Mouse (Mus musculus) intestine, embryonic 16.5 days (tissue): ENCODE measurements around the gene Faf1. TPM values are rescaled to one million over a fixed set of nuclear protein-coding genes. Genes with fewer than 3 reads are reported as not detected.

ENCODE experiments used
- ATAC-seq: fragments of 200-750 bp; cut with Nextera tagmentation; 2 replicates; pipeline ENCODE4 v1.8.0; 2017; ENCODE audit warnings: moderate TSS enrichment, moderate library complexity
- H3K27ac ChIP-seq: fragments of 300-500 bp; sonication (generic); 2 replicates; pipeline ENCODE4 v1.5.1; 2014; ENCODE audit warnings: mild to moderate bottlenecking, low read length
- H3K27me3 ChIP-seq: fragments of 300-500 bp; sonication (generic); replicated peaks from 2 replicates; pipeline ENCODE4 v1.6.1; 2014; ENCODE audit warnings: low read length, control low read depth, mixed read lengths; ENCODE audit not compliant: control insufficient read depth, insufficient read depth
- H3K36me3 ChIP-seq: fragments of 300-500 bp; sonication (generic); 2 replicates; pipeline ENCODE4 v1.6.1; 2014; ENCODE audit warnings: low read length, control low read depth; ENCODE audit not compliant: control insufficient read depth, insufficient read depth
- H3K4me1 ChIP-seq: fragments of 300-500 bp; sonication (generic); 2 replicates; pipeline ENCODE4 v1.6.1; 2014; ENCODE audit warnings: low read length, control low read depth, mixed read lengths; ENCODE audit not compliant: control insufficient read depth, insufficient read depth
- H3K4me2 ChIP-seq: fragments of 300-500 bp; sonication (generic); 2 replicates; pipeline ENCODE4 v1.6.1; 2014; ENCODE audit warnings: low read depth, low read length, control low read depth
- H3K4me3 ChIP-seq: fragments of 300-500 bp; sonication (generic); 2 replicates; pipeline ENCODE4 v1.5.1; 2014; ENCODE audit warnings: mild to moderate bottlenecking, low read length
- H3K9ac ChIP-seq: fragments of 300-500 bp; sonication (generic); 2 replicates; pipeline ENCODE4 v1.6.1; 2014; ENCODE audit warnings: low read depth, low read length
- H3K9me3 ChIP-seq: fragments of 300-500 bp; sonication (generic); 2 replicates; pipeline ENCODE4 v1.6.1; 2016; ENCODE audit warnings: low read length, control low read depth; ENCODE audit not compliant: control insufficient read depth
- WGBS: fragments of 180-500 bp; shearing (Covaris S2); extraction: QIAGEN DNeasy Blood & Tissue Kit; methylation state at CpG from one replicate; pipeline ENCODE4 v1.1.7; 2014; 5-methylcytosine and 5-hydroxymethylcytosine counted together
- polyA plus RNA-seq: library from polyadenylated mRNA; unstranded; fragments of >200 nt; fragmentation: Nextera tagmentation; extraction: Ambion mirVana; gene quantifications from 2 replicates; pipeline ENCODE4 v1.2.1, GENCODE M21; 2015

Gene Faf1
- polyA plus RNA-seq, 1 experiment from 2014 or later = 12.2 TPM

DNA sequence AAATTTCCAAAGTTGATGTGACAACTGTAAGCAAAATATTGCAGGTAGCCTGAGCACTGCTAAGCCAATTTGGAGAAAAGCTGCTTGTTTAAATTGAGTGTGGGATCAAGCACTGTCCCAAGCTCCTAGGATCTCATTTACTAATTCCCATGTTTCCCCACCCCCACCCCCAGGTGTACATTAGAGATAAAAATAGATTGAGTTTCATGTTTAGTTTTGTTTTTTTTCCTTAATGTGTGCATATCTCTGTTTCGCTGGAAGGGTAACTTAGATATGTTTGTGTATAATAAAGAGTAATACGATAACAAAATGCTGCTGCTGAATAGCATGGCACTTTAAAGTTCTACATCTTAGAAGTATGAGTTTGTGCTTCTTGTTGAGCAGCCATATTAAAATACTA lies 116.7 kb downstream of the Faf1 start:
- no peaks in the 10 kb centered on the region for H3K36me3 ChIP-seq
- no peak overlapping the region for H3K4me2 ChIP-seq
- H3K27ac ChIP-seq = no peak overlapping the region
- H3K9me3 ChIP-seq = no peaks in the 10 kb centered on the region
- no peak overlapping the region for H3K9ac ChIP-seq
- no peak overlapping the region for H3K4me3 ChIP-seq
- WGBS = 82% methylated on average over 2 of the region's 2 CpGs
- no peaks in the 10 kb centered on the region for H3K4me1 ChIP-seq
- H3K27me3 ChIP-seq = no peaks in the 10 kb centered on the region
- ATAC-seq = no peak

DNA sequence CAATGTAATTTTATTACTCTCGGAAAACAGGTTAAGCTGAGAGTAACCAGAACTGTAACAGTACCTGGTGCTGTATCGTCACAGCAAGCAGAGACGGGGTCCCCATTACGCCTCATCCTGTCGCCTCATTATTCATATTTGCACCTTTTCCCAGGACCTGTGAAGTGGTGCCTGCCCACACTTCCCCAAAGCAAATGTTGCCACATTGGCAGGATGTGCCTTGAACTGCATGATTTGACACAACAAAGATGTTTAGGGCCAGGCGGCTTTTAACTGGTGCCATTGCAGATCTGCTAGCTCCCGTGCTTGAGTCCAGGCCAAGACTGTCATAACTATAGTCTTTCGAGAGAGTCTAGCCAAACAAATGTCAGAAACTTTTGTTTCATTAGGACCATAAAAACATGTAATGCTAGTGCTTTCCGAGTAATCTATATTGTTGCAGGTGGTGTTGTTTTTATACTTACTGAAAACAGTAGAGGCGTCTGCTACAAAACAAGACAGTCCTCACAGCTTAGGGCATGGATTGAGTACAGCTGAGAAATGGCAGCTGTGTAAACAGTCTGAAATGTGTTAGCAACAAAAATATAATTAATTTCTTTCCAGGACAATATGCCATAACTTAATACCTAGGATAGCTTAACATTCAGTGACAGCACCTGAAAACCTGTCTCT lies 121.3 kb downstream of the Faf1 start:
- Histone ChIP-seq H3K9ac (no peak overlapping the region), H3K4me3 (no peak overlapping the region), H3K4me1 (no peaks in the 10 kb centered on the region), H3K9me3 (no peaks in the 10 kb centered on the region), H3K27ac (no peak overlapping the region), H3K4me2 (no peak overlapping the region), H3K36me3 (no peaks in the 10 kb centered on the region), H3K27me3 (no peaks in the 10 kb centered on the region)
- 68% methylated on average over 10 of the region's 10 CpGs for WGBS
- no peak for ATAC-seq

DNA sequence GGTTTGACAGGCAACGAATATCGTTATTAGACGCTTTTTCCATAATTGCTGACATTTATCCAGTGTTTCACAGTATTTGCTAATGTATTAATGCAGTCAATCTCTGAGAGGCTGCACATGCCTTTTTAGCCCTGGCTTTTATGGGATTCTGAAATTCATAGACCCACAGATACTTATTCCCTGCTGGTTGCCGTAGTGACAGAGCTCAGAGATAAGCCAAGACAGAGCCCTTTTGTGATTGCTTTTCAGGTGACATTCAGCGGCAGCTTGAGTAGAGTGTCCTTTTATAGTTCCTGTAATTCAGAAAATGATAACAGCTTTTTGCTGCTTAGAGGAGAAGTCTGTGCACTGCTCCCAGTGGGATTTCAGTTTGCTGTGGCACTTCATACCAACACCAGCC lies 130.0 kb downstream of the Faf1 start:
- WGBS = 51% methylated on average over 5 of the region's 5 CpGs
- ATAC-seq = peak; percentile 74

DNA sequence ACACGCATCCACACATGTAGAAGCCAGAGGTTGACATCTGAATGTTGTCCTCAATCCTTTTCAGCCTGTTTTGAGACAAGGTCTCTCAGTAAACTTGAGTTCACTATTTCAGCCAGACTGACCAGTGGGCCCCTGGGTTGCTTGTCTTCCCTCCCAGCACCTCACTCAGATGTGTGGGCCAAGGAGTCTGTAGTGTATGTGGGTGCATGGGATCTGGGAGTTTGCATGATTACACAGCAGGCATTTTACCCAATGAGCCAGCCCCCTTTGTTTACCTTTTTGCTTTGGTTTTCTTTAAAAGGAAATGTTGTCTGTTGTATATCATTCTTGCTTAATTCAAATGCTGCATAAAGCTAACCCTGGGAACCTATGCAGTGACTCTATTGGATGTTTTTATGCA lies 138.8 kb downstream of the Faf1 start:
- Histone ChIP-seq H3K36me3 (no peaks in the 10 kb centered on the region), H3K4me2 (no peak overlapping the region), H3K27ac (no peak overlapping the region), H3K4me3 (no peak overlapping the region), H3K9me3 (no peaks in the 10 kb centered on the region), H3K9ac (no peak overlapping the region), H3K27me3 (no peaks in the 10 kb centered on the region), H3K4me1 (no peaks in the 10 kb centered on the region)
- no peak for ATAC-seq
- 85% methylated on average over 1 of the region's 1 CpGs for WGBS

More for the DNA sequence above, 130.0 kb downstream of the Faf1 start:
- Histone ChIP-seq H3K9ac (no peak overlapping the region), H3K4me1 (no peaks in the 10 kb centered on the region), H3K4me2 (no peak overlapping the region), H3K4me3 (no peak overlapping the region), H3K9me3 (no peaks in the 10 kb centered on the region), H3K27ac (no peak overlapping the region), H3K27me3 (no peaks in the 10 kb centered on the region), H3K36me3 (no peaks in the 10 kb centered on the region)

DNA sequence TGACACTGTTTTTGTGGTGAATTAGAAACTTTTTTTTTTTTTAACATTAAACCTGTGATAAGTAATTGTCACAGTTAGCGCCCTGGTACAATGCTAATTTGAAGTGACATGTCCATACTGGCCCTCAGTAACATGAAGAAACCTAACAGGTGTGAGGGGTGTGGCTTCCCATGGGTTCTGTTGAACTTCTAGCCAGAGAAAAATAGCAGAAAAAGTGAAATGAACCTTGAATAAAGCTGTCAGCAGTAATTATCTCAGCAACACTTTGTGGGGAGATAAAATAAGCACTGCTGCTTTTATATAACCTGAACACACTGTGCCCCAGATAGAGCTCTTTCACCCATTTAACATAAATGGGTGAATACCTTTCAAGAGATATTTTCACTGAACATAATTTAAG lies 139.2 kb downstream of the Faf1 start:
- no peak for ATAC-seq
- Histone ChIP-seq H3K9me3 (no peaks in the 10 kb centered on the region), H3K27ac (no peak overlapping the region), H3K27me3 (no peaks in the 10 kb centered on the region), H3K4me3 (no peak overlapping the region), H3K4me1 (no peaks in the 10 kb centered on the region), H3K36me3 (no peaks in the 10 kb centered on the region), H3K9ac (no peak overlapping the region), H3K4me2 (no peak overlapping the region)
- 87% methylated on average over 1 of the region's 1 CpGs for WGBS

DNA sequence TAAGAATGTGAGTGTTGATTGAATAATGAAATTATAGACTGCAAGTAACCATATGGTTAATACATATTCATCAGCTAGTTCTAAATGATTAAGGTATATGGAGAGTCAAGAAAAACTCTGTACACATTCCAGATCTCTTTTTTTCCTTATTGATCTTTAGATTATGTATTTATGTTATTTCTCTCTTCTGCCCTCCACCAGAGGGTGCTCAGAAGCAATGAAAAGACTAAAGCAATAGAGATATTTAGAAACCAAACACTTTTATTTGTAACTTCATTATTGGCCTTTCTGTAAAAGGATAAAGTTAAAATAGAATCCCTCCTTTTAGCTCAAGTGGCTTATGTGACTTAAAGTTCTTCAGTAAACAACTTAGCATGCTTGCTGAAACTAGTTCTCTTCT lies 143.1 kb downstream of the Faf1 start:
- no peaks in the 10 kb centered on the region for H3K36me3 ChIP-seq
- no peaks in the 10 kb centered on the region for H3K4me1 ChIP-seq
- no peak overlapping the region for H3K4me2 ChIP-seq
- H3K9me3 ChIP-seq = no peaks in the 10 kb centered on the region
- no peak for ATAC-seq
- H3K27ac ChIP-seq = no peak overlapping the region
- H3K9ac ChIP-seq = no peak overlapping the region
- no peaks in the 10 kb centered on the region for H3K27me3 ChIP-seq
- no peak overlapping the region for H3K4me3 ChIP-seq

DNA sequence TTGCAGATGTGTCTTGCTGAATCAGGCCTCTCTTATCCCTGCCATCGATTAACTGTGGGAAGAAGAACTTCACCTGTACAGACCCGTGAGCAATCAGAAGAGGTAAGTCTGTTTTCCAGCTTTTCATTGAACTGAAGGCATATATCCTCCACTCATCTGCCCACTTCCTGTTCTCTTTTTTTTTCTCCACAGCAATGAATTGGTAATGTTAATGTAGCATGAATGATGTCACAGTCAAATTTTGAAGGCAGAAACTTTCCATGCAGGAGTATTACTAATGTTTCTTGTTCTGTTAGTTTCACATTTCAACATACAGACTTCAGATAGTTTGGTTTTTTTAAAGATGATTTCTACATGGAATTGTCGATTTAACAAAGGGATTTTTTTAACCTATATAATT lies 153.4 kb downstream of the Faf1 start:
- no peaks in the 10 kb centered on the region for H3K27me3 ChIP-seq
- H3K36me3 ChIP-seq = peaks cover 3% of the 10 kb centered on the region; the same call in 1 of the 2 replicates
- no peak for ATAC-seq
- H3K4me1 ChIP-seq = no peaks in the 10 kb centered on the region
- no peak overlapping the region for H3K9ac ChIP-seq
- WGBS = 92% methylated on average over 3 of the region's 3 CpGs
- no peak overlapping the region for H3K27ac ChIP-seq
- no peak overlapping the region for H3K4me2 ChIP-seq
- no peaks in the 10 kb centered on the region for H3K9me3 ChIP-seq
- H3K4me3 ChIP-seq = no peak overlapping the region

DNA sequence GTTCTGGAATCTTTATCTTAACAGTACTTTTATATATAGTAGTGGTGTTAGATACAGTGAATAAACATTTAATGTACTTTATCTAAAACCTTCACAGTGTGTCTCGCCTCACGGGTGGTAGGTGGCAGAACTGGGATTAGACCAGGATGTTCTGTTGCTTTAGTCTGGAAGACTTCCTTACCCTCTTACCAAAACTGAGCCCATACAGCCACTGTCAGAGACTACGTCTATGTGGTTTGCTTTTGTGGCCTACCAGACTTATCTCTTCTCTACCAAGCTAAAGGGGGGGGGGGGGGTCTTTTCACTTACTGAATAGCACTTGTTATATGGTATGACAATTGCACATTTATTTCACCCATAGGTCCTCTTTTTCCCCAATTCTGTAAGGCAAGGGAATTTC lies 181.5 kb downstream of the Faf1 start:
- 89% methylated on average over 3 of the region's 3 CpGs for WGBS

DNA sequence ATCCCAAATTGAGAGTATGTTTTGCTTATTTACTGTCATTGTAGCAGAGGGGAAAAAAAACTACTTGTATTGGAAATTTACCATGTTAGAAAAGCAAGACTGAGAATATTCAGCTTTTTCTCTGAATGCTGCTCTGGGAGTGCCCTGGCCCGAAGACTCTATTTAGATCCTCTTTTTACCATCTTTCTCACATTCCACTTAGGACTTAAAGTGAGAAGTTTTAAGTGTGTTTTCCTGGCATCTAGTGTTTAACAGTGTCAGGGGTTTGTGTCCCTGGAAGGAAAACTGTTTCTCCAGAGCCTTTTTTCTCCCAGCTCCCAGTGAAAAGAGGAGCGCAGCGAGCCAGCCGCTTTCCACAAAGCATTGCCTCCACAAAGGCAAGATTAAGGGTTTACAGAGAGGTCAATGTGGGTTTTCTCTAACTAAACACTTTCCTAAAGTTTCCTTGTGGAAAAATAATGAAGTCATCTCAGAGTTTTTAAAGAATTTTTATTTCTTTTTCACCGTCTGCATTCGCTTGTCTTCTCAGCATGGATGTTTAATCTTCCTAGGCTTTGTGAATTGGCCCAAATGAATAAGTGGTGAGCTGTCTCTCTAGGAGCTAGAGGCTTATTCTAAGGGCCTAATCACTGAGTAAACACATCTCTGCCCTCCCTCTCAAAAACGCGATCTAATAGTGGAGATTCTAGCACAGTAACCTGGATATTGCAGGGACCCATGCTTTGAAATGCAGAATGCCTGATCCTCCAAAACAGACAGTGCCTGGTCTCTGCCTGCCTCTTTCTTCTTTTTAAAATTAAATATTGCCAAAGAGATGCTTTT lies 182.4 kb downstream of the Faf1 start:
- H3K36me3 ChIP-seq = no peaks in the 10 kb centered on the region
- H3K9me3 ChIP-seq = no peaks in the 10 kb centered on the region
- no peak overlapping the region for H3K4me2 ChIP-seq
- WGBS = 47% methylated on average over 8 of the region's 8 CpGs
- no peak overlapping the region for H3K9ac ChIP-seq
- no peak overlapping the region for H3K4me3 ChIP-seq
- H3K27ac ChIP-seq = no peak overlapping the region
- no peak for ATAC-seq
- H3K27me3 ChIP-seq = no peaks in the 10 kb centered on the region
- H3K4me1 ChIP-seq = no peaks in the 10 kb centered on the region

More for the DNA sequence above, 181.5 kb downstream of the Faf1 start:
- Histone ChIP-seq H3K9ac (no peak overlapping the region), H3K36me3 (no peaks in the 10 kb centered on the region), H3K27ac (no peak overlapping the region), H3K27me3 (no peaks in the 10 kb centered on the region), H3K4me2 (no peak overlapping the region), H3K4me3 (no peak overlapping the region), H3K9me3 (no peaks in the 10 kb centered on the region), H3K4me1 (no peaks in the 10 kb centered on the region)
- no peak for ATAC-seq
